Mouse (Mus musculus): Measurements from ENCODE around the gene D630039A03Rik. TPM values are rescaled to one million over a fixed set of nuclear protein-coding genes. Genes with fewer than 3 reads are reported as not detected.

The D630039A03Rik gene
- polyA plus RNA-seq, 1 experiment from 2014 or later: 0.04 TPM

DNA sequence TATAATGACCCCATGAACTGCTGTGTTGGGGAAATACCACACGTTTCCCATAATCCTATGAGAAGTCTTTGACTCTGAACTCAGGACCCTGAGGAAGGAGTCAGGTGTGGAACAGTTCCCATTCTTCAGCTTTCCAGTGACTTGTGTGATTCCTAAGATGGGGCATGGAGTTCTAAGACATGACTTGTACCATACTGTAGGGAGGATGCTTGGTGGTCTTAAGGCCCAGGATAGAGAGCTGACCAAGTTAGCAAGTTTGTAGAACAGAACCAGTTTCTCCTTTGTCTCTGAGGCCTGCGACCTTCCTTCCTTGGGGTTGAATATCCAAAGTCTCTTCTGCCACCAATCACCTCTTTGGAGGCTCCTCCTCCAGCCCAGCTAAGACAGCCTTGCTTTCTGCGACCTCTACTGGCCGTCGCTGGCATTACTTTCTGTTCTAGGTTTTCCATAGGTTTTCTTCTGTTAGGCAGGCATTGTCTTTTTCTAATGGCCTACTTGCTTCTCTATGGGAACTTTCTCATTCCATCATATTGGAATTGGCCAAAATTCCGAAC lies 36.2 kb downstream of the D630039A03Rik start:
- in situ Hi-C loops (cut with MboI; ENCODE audit: low pct_unique_long_range_greater_than_20kb): no loop called here
- ATAC-seq: no peak
- no peaks in the 10 kb centered on the region for H3K27me3 ChIP-seq
- DNase-seq (ENCODE audit: low read depth, low spot score): no peak
- POLR2A ChIA-PET: no interaction called here
- TF ChIP-seq CTCF (IDR thresholded peaks at IDR 0.05): peak; percentile 68
- CTCF ChIA-PET: interaction anchor here (1.2 to 1.6 kb wide), 2 partner anchors 15 to 209 kb away, joined by 3 to 7 read pairs; no protein-coding TSS in a partner anchor

DNA sequence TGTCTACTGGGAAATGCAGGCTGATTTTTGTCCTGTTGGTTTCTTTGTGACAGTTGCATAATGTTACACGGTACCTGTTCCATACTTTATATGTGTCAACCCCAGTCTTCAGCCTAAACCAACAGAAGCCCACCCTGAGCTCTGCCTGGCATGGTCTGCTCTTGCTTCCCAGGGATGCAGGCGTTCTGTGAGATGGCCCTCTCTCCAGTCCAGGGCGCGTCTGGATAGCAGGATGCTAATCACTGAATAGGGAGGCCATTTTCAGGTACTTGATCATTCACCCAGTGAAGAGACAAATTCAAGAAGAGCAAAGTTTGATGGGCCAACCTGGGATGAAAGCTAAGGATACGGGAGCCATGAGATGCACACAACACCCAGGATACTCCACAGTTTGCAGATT lies 37.0 kb downstream of the D630039A03Rik start:
- TF ChIP-seq CTCF (IDR thresholded peaks at IDR 0.05): no peak
- ChIA-PET CTCF (interaction anchor here (1.2 to 2.0 kb wide), 4 partner anchors 14 to 208 kb away, joined by 3 to 7 read pairs (median 4); no protein-coding TSS in a partner anchor), POLR2A (interaction anchor here (0.7 to 1.6 kb wide), 2 partner anchors 17 to 33 kb away, joined by 3 read pairs; no protein-coding TSS in a partner anchor)
- H3K27me3 ChIP-seq: no peaks in the 10 kb centered on the region
- DNase-seq (ENCODE audit: low read depth, low spot score): no peak
- in situ Hi-C loops (cut with MboI; ENCODE audit: low pct_unique_long_range_greater_than_20kb): no loop called here
- ATAC-seq: no peak

DNA sequence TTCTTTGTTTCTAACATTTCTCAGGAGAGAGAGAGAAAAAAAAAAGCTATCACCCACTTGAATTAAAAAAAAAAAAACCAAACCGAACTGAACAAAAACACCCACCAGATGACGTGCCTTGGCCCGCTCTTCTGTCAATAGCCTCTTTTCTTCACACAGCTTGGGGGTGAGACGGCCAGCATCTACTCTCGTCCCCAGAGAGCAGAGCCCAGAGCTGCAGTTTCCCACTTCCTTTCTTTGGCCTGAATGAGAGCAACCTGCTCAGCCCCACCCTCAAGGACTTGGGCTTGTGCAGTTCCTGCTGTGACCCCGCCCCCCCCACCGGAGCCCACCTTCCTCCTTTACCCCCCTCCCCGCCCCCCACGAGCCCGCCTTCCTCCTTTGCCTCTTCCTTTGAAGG lies 48.6 kb downstream of the D630039A03Rik start:
- DNase-seq (ENCODE audit: low read depth, low spot score) (no peak), ATAC-seq (no peak)
- in situ Hi-C loops (cut with MboI; ENCODE audit: low pct_unique_long_range_greater_than_20kb): loop anchor here (5.0 kb wide), 1 partner anchor 85 kb away; no protein-coding TSS in a partner anchor
- no peaks in the 10 kb centered on the region for H3K27me3 ChIP-seq
- ChIA-PET CTCF (interaction anchor here (2.8 kb wide), 1 partner anchor 11 kb away, joined by 9 read pairs; no protein-coding TSS in a partner anchor), POLR2A (interaction anchor here (0.9 kb wide), 1 partner anchor 86 kb away, joined by 3 read pairs; no protein-coding TSS in a partner anchor)
- no peak for TF ChIP-seq CTCF (IDR thresholded peaks at IDR 0.05)

DNA sequence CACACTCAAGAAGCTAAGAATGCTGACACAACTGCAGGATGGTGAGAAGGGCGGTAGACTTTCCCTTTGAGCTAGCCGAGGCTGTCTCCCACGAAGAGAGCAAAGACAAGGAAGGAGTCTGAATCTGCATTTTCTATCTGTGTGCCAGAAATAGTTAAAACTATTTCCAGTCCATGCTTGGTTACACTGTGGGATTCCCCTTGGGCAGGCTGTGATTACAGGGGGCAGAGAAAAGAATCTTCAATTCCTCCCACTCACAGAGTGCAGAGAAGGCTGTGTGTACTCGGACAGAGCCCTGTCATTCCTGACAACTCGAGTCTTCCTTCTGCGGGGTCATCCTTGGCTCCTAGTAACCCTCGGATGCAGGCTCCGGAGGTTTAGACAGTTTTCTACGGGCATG lies 49.1 kb downstream of the D630039A03Rik start:
- ATAC-seq (peak; percentile 60), DNase-seq (ENCODE audit: low read depth, low spot score) (no peak)
- in situ Hi-C loops (cut with MboI; ENCODE audit: low pct_unique_long_range_greater_than_20kb): loop anchor here (5.0 kb wide), 1 partner anchor 85 kb away; no protein-coding TSS in a partner anchor
- TF ChIP-seq CTCF (IDR thresholded peaks at IDR 0.05): no peak
- ChIA-PET POLR2A (interaction anchor here (0.9 kb wide), 1 partner anchor 85 kb away, joined by 3 read pairs; no protein-coding TSS in a partner anchor), CTCF (interaction anchor here (1.1 to 2.8 kb wide), 2 partner anchors 11 to 37 kb away, joined by 4 to 9 read pairs; no protein-coding TSS in a partner anchor)
- H3K27me3 ChIP-seq: no peaks in the 10 kb centered on the region

DNA sequence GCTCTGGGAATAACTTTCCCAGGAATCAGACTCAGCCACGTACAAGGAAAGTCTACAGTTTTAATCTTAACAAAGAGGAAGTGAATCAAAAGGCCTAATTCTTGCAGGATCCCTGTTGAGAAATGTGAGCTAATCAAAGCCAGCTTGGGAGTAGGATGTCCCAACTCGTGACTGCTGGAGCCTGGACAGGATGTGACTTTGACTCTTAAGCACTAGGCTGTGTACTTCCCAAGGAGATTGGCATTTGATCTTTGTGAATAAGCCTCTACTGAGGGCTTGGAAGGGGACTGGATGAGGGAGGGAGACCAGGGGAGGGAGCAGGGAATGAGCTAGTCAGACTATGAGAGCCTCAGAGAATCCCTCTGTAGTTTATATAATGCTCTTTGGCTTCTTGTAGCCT lies 50.0 kb downstream of the D630039A03Rik start:
- in situ Hi-C loops (cut with MboI; ENCODE audit: low pct_unique_long_range_greater_than_20kb): loop anchor here (5.0 kb wide), 1 partner anchor 84 kb away; no protein-coding TSS in a partner anchor
- no peak for TF ChIP-seq CTCF (IDR thresholded peaks at IDR 0.05)
- no peak for DNase-seq (ENCODE audit: low read depth, low spot score)
- ChIA-PET POLR2A (no interaction called here), CTCF (interaction anchor here (1.1 to 2.8 kb wide), 2 partner anchors 12 to 38 kb away, joined by 4 to 9 read pairs; no protein-coding TSS in a partner anchor)
- ATAC-seq: peak; percentile 31
- no peaks in the 10 kb centered on the region for H3K27me3 ChIP-seq

DNA sequence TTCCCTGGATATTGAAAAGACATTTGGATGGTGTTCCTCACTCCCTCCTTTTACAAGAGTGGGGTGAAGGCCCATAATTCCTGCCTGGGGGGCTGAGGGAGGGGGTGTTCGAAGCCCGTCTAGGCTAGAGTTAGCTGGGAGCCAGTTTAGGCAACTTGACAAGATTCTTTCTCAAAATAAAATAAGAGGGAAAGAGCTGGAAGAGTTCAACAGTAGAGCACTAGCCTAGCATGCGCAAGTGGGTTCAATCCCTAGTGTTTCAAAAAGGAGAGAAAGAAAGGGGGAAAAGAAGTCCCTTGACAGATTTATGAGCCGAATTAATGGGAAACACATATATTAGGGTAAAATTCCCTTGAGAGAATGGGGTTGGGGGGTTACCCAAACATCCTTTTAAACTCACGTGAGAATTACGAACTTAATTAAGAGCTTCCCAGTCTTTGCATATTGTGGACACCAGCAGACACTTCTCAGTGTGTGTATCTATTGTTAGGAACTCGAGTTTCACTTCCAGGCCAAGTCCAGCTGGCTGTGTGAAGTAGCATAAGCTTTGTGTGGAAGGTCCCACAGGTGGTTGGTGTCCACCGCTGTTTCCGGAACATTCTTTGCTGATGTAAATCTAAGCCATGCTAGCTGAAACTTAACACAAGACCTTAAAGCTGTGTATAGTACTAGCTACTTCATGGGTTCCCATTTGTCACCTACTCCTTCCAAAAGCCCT lies 53.7 kb downstream of the D630039A03Rik start:
- ATAC-seq: no peak

DNA sequence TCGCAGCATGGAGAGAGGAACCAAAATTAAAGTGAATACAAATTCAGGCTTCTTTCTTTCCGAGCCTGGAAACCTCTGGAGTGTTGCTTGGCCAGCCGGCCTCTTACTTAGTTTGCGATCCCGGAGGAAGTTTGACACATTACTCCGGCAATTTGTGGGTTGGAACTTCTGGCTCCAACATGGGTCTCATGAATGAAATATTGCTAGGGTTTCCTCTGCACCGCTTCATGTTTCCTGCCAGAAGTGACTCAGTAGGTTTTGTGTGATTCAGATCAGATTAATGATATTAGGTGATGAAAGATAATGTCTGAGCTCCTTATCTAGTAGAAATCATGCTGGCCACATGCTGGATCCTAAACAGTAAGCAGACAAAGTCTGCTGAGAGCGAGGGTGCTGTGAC lies 54.2 kb downstream of the D630039A03Rik start:
- DNase-seq (ENCODE audit: low read depth, low spot score) (no peak), ATAC-seq (no peak)
- ChIA-PET CTCF (no interaction called here), POLR2A (interaction anchor here (0.8 kb wide), 1 partner anchor 16 kb away, joined by 3 read pairs; no protein-coding TSS in a partner anchor)
- in situ Hi-C loops (cut with MboI; ENCODE audit: low pct_unique_long_range_greater_than_20kb): no loop called here
- no peaks in the 10 kb centered on the region for H3K27me3 ChIP-seq
- TF ChIP-seq CTCF (IDR thresholded peaks at IDR 0.05): no peak

More for the DNA sequence above, 53.7 kb downstream of the D630039A03Rik start:
- H3K27me3 ChIP-seq: no peaks in the 10 kb centered on the region
- TF ChIP-seq CTCF (IDR thresholded peaks at IDR 0.05): no peak
- ChIA-PET POLR2A (interaction anchor here (0.8 kb wide), 1 partner anchor 16 kb away, joined by 3 read pairs; no protein-coding TSS in a partner anchor), CTCF (no interaction called here)
- in situ Hi-C loops (cut with MboI; ENCODE audit: low pct_unique_long_range_greater_than_20kb): no loop called here
- no peak for DNase-seq (ENCODE audit: low read depth, low spot score)

DNA sequence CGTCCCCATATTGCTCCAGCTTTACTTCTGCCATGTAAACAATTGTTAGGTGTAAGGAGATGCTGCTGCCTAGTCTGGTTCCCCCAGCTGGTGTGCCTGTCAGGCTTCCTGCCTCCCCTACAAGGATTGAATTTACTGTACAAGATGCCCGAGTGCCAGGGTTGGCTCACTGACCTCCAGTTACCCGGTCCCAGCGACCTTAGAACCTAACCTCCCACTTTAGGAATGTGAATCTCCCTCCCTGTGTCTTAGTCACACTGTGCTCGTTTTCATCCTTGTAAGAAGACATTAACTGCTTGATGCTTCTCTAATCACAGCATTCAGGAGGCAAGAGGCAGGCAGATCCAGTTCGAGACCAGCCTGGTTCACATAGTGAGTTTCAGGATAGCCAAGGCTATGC lies 54.9 kb downstream of the D630039A03Rik start:
- peak; percentile 44 for ATAC-seq
- no peaks in the 10 kb centered on the region for H3K27me3 ChIP-seq
- no peak for TF ChIP-seq CTCF (IDR thresholded peaks at IDR 0.05)
- in situ Hi-C loops (cut with MboI; ENCODE audit: low pct_unique_long_range_greater_than_20kb): no loop called here
- ChIA-PET CTCF (no interaction called here), POLR2A (no interaction called here)
- no peak for DNase-seq (ENCODE audit: low read depth, low spot score)

DNA sequence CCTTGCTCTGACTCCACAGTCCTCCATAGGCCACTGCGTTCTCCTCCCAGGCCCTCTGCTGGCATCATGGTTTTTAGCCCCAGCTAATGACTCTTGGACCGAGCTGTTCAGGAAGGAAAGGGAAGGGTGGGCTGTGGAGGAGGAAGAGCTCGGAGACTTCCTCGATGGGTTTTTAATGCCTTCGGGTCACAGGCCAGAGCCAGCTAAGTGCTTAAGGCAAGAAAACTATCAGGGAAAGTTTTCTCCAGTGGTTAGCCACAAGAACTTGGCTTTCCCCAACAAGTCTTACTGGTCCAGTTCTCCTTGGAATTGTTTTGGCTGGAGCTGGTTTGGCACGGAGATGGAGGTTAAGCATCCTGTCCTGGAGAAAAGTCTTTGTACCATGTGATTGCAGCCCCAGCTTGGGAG lies 55.9 kb downstream of the D630039A03Rik start:
- no peak for ATAC-seq
- TF ChIP-seq CTCF (IDR thresholded peaks at IDR 0.05): no peak
- in situ Hi-C loops (cut with MboI; ENCODE audit: low pct_unique_long_range_greater_than_20kb): no loop called here
- CTCF ChIA-PET: interaction anchor here (0.9 to 1.3 kb wide), 3 partner anchors 10 to 23 kb away, joined by 3 to 4 read pairs (median 3); no protein-coding TSS in a partner anchor
- POLR2A ChIA-PET: interaction anchor here (1.5 kb wide), 1 partner anchor 11 kb away, joined by 4 read pairs; no protein-coding TSS in a partner anchor
- H3K27me3 ChIP-seq: no peaks in the 10 kb centered on the region
- peak; percentile 53 for DNase-seq (ENCODE audit: low read depth, low spot score)

Other genes starting within 250 kb of the D630039A03Rik start
- 99.3 TPM for gene Akap2, start 198.6 kb downstream of the D630039A03Rik start, polyA plus RNA-seq (2021)
- 342 TPM for gene Txn1, start 40.1 kb upstream of the D630039A03Rik start, polyA plus RNA-seq (2021)
- gene Txndc8, start 92.8 kb upstream of the D630039A03Rik start, polyA plus RNA-seq (2021): not detected